8 mouse cellular contexts compared by ENCODE assay signal in genomic region chr2:35545125-35545590, GRCm38 (mm10). TPM values are rescaled to one million over a fixed set of nuclear protein-coding genes. Genes with fewer than 3 reads are reported as not detected.
A peak's percentile ranks its signal among the peaks of the same experiment; 100 is the strongest.
DNase-seq lines count a peak whose midpoint lies in the region; ATAC-seq lines count a peak whose summit lies in the region.

No protein-coding gene starts in this region.

- no peaks in the 10 kb centered on the region for H3K27me3 ChIP-seq in kidney, embryonic 16.5 days (ENCODE audit: insufficient read depth, low read length)

- WGBS in kidney, embryonic 16.5 days, result 33% methylated on average over 7 of the region's 7 CpGs

- H3K9ac ChIP-seq in kidney, embryonic 16.5 days (replicated peaks; ENCODE audit: low read length), result peak overlapping the region; percentile 9; the same call in 1 of the 2 replicates

- H3K36me3 ChIP-seq in kidney, embryonic 16.5 days (ENCODE audit: insufficient read depth, low read length), result no peaks in the 10 kb centered on the region

- DNase-seq in kidney, adult 11 months, result no peak
- DNase-seq in cerebellum, postnatal 14 days, result peak; percentile 85 to 88
- DNase-seq in heart, postnatal 10 days, result peak; percentile 24 to 43
- DNase-seq in lung, postnatal 14 days, result peak; percentile 15
- no peak for DNase-seq in urinary bladder, adult 18-20 months (ENCODE audit: low spot score in 2 of 2)
- no peak for DNase-seq in frontal cortex, adult 2 months (ENCODE audit: extremely low spot score in 1 of 2, low spot score in 1 of 2)
- no peak for DNase-seq in adrenal gland, adult (ENCODE audit: inconsistent age in 2 of 2, low spot score in 1 of 2)

- peaks cover 12% of the 10 kb centered on the region for H3K4me1 ChIP-seq in kidney, embryonic 16.5 days (ENCODE audit: insufficient read depth, low read length)

- ATAC-seq in kidney, embryonic 16.5 days (ENCODE audit: low FRiP score, low TSS enrichment), result peak; percentile 73

- H3K9me3 ChIP-seq in kidney, embryonic 16.5 days (ENCODE audit: low read length), result no peaks in the 10 kb centered on the region

- H3K4me3 ChIP-seq in kidney, embryonic 16.5 days (ENCODE audit: low read length), result peak overlapping the region; percentile 32

- H3K4me2 ChIP-seq in kidney, embryonic 16.5 days (replicated peaks; ENCODE audit: low read depth, low read length), result peak overlapping the region; percentile 54

- intact Hi-C loops in heart, postnatal 10 days (cut with DNase I), result loop anchor here (2.0 kb wide), 3 partner anchors 38 to 186 kb away; no protein-coding TSS in a partner anchor

- H3K27ac ChIP-seq in kidney, embryonic 16.5 days (ENCODE audit: low read length), result no peak overlapping the region

RNA-seq across cellular contexts. Expression of gene Dab2ip, which starts 12.9 kb away (rescaled TPM):
- 26.3 and 28.5 TPM in 2 replicates for polyA plus RNA-seq in kidney, embryonic 16.5 days (2015; fragmentation: Nextera tagmentation; extraction: Ambion mirVana)
- total RNA-seq in heart, postnatal 10 days (2021), result 10 to 100 TPM; 55.7 to 64.7 TPM
- polyA plus RNA-seq in frontal cortex, adult 2 months (2012; rRNA removed), result 73.9 and 77.2 TPM in 2 replicates

Comparison
In these comparisons a context has a peak if more than half of its experiments do, and no peak if none do; other contexts are left out.
1. DNase-seq: peak in cerebellum, postnatal 14 days (2 of 2), heart, postnatal 10 days (2 of 2) and lung, postnatal 14 days (single experiment); none in kidney, adult 11 months (single experiment), urinary bladder, adult 18-20 months (0 of 2), frontal cortex, adult 2 months (0 of 2) and adrenal gland, adult (0 of 2).